Mouse (Mus musculus): ENCODE results near the gene Cd40lg. TPM values are rescaled to one million over a fixed set of nuclear protein-coding genes. Genes with fewer than 3 reads are reported as not detected.

Cd40lg gene
- not detected in 2 replicates for polyA plus RNA-seq (2015; fragmentation: Nextera tagmentation; extraction: Ambion mirVana)

DNA sequence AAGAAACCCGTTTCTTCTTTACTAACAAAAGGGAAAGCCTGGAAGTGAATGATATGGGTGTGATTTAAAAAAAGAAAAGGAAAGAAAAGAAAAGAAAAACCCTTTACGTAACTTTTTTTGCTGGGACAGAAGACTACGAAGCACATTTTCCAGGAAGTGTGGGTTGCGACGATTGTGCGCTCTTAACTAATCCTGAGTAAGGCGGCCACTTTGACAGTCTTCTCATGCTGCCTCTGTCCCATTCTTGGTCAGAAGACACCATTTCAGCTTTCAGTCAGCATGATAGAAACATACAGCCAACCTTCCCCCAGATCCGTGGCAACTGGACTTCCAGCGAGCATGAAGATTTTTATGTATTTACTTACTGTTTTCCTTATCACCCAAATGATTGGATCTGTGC is at the start of gene Cd40lg:
TSS of gene Cd40lg (plus strand) at position 268 of the 400 bp plus-strand sequence.

Other genes starting within 250 kb of the Cd40lg start
- gene Brs3, start 169.1 kb upstream of the Cd40lg start, polyA plus RNA-seq (2015; fragmentation: Nextera tagmentation; extraction: Ambion mirVana), result not detected in 2 replicates
- 48.0 and 52.1 TPM in 2 replicates for gene Htatsf1, start 158.6 kb upstream of the Cd40lg start, polyA plus RNA-seq (2015; fragmentation: Nextera tagmentation; extraction: Ambion mirVana)
- gene Vgll1, start 124.0 kb upstream of the Cd40lg start, polyA plus RNA-seq (2015; fragmentation: Nextera tagmentation; extraction: Ambion mirVana), result 2.4 and 3.7 TPM in 2 replicates
- 5.1 and 6.5 TPM in 2 replicates for gene Arhgef6, start 126.6 kb downstream of the Cd40lg start, polyA plus RNA-seq (2015; fragmentation: Nextera tagmentation; extraction: Ambion mirVana)
- 27.0 and 32.0 TPM in 2 replicates for gene Rbmx, start 180.9 kb downstream of the Cd40lg start, polyA plus RNA-seq (2015; fragmentation: Nextera tagmentation; extraction: Ambion mirVana)
- not detected in 2 replicates for gene Gm364, start 197.0 kb downstream of the Cd40lg start, polyA plus RNA-seq (2015; fragmentation: Nextera tagmentation; extraction: Ambion mirVana)

Data from urinary bladder, postnatal 0 days (tissue).